Mouse (Mus musculus) olfactory bulb, adult 2 months (tissue): ENCODE measurements around the gene Acvrl1. TPM values are rescaled to one million over a fixed set of nuclear protein-coding genes. Genes with fewer than 3 reads are reported as not detected.

Source experiments
- H3K27ac ChIP-seq: fragments of 200-500 bp; 2 replicates; pipeline ENCODE4 v1.5.1; 2012; ENCODE audit warnings: low read depth, low read length; ENCODE audit not compliant: insufficient read depth
- H3K4me1 ChIP-seq: fragments of 200-500 bp; 2 replicates; pipeline ENCODE4 v1.6.1; 2012; ENCODE audit warnings: low read length; ENCODE audit not compliant: control insufficient read depth, insufficient read depth
- H3K4me3 ChIP-seq: fragments of 200-500 bp; 2 replicates; pipeline ENCODE4 v1.5.1; 2012; ENCODE audit warnings: mild to moderate bottlenecking, low read depth, low read length, moderate library complexity; ENCODE audit not compliant: insufficient read depth
- CTCF ChIP-seq: fragments of 200-500 bp; IDR thresholded peaks from 2 replicates; pipeline ENCODE4 v1.5.1; 2012; ENCODE audit warnings: low read depth, mild to moderate bottlenecking, low read length, moderate library complexity; ENCODE audit not compliant: insufficient read depth
- POLR2A ChIP-seq: fragments of 200-500 bp; IDR thresholded peaks from 2 replicates; pipeline ENCODE4 v1.6.1; 2012; ENCODE audit warnings: mild to moderate bottlenecking, low read depth, low read length, moderate library complexity; ENCODE audit not compliant: insufficient read depth
- WGBS: fragments of 180-500 bp; shearing (Covaris S2); methylation state at CpG from one replicate; pipeline ENCODE4 v1.1.7; 2018; 5-methylcytosine and 5-hydroxymethylcytosine counted together
- polyA plus RNA-seq: library from polyadenylated mRNA; stranded (reverse); fragments of >200 nt; gene quantifications from 2 replicates; pipeline ENCODE4 v1.2.4, GENCODE M21; 2012; ENCODE audit warnings: low replicate concordance; ENCODE audit not compliant: missing spikeins, insufficient read depth, insufficient read length

Gene Acvrl1
- polyA plus RNA-seq, 1 experiment = not detected

DNA sequence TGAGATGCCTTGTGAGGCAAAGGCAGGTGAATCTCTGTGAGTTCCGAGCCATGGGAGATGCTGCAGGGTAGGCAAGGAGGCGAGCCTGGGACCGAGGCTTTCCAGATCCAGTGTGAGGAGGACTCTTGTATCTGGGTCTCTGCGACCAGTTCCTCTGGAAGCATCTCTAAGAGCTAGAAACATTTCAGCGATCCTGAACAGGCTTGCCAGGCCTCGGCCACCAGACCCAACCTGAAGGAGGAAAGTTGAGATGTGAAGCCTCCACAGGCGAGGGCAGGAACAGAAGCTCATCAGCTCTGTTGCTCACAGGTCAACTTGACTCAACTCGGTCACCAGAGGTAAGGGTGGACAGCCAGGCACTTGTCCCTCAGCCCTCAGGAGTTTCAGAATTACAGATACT lies 36.8 kb upstream of the Acvrl1 start:
- Histone ChIP-seq H3K27ac (no peak overlapping the region), H3K4me1 (peaks cover 13% of the 10 kb centered on the region), H3K4me3 (no peak overlapping the region)
- TF ChIP-seq POLR2A = no peak
- TF ChIP-seq CTCF = no peak
- WGBS = 97% methylated on average over 8 of the region's 8 CpGs

DNA sequence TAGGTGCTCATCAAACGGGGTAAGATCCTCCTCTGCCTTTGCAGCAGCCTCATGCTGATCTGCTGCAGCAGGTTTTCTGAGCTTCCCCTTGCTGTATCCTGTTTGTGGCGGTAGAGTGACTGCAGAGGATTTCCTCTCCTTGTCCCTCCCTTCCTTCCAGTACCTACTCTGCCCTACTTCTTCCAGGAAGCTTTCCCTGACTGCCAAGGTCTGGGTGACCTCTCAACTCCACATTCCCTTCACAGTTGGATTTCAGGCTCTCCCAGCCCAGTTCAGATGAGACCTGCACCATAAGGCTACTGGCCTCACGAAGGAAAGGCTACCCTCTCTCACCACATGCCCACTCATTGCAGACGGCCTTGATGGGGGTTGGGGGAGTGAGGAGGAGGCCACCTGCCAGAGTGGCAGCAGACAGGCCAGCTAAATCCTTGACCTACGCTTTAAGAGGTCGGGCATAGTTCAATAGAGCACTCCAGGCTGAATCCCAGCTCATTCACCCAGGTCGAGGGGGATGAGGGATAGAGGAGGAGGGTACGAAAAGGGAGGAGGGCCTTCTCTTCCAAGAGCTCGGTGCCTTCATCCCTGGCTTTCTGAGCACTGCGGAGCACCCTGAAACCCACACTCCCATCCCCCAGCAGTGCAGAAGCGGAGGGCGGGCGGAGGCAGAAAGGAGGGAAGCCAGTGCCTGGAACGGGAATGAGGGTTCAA lies 36.0 kb upstream of the Acvrl1 start:
- TF ChIP-seq CTCF (no peak), POLR2A (no peak)
- no peak overlapping the region for H3K4me3 ChIP-seq
- WGBS = 54% methylated on average over 14 of the region's 14 CpGs
- H3K27ac ChIP-seq = no peak overlapping the region
- H3K4me1 ChIP-seq = peaks cover 13% of the 10 kb centered on the region

DNA sequence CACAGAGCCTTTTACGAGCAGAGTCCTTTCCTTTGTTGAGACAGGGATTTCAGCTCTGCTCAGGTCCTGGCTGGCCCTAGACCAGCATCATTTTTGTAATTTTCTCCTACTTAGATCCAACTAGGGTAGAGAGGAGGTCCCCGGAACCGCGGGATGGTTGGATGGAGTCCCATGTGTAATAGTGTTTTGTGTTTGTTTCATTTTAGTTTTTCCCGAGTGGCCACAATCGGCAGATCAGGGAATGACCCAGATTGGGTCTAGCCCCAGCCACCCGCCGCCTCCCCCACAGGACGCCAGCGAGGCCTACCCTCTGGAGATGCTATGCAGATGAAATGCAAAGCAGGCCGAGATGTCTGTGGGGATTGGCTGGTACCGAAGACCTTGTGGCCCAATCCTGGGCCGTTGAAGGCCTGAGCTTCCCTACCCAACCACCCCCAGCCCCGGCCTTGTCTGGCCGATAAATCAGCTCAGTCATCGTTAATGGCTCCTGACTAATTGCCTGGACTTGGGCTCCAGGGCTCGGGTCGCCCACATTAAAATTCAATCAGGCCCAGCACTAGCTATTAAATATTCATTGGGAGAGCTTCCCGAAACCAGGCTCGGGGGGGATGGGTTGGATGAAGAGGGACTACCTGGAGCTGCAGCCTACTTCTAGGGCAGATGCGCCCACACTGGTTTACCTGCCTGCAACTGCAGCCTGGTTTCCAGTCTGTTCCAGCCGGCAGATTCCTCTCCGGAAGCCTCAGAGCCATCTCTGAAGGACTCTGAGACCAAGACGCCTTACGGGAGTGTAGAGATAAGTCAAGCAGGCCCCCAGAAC lies 35.3 kb upstream of the Acvrl1 start:
- H3K4me1 ChIP-seq = peaks cover 17% of the 10 kb centered on the region
- 52% methylated on average over 25 of the region's 25 CpGs for WGBS
- H3K4me3 ChIP-seq = no peak overlapping the region
- H3K27ac ChIP-seq = no peak overlapping the region
- TF ChIP-seq POLR2A (no peak), CTCF (no peak)

DNA sequence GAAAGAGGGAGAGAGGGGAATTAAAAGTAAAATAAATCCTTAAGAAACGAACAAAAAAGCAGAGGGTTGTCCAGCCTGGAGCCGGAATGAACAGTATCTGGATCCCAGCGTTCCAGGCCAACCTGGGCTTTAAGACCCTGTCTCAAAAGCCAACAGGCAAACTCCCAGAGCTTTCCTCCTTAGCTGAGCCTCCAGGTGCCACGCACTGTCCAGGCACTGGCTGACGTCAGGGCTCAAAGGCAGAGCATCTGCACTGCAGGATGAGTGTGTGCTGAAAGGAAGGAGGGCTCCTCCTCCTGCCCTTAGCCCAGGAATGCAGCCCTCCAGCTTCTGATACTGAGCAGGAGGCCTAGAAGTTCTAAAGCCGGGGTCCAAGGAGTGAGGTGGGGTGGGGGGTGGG lies 34.3 kb upstream of the Acvrl1 start:
- H3K4me1 ChIP-seq = peaks cover 21% of the 10 kb centered on the region
- TF ChIP-seq POLR2A = no peak
- no peak for TF ChIP-seq CTCF
- no peak overlapping the region for H3K4me3 ChIP-seq
- H3K27ac ChIP-seq = no peak overlapping the region
- 83% methylated on average over 6 of the region's 6 CpGs for WGBS

DNA sequence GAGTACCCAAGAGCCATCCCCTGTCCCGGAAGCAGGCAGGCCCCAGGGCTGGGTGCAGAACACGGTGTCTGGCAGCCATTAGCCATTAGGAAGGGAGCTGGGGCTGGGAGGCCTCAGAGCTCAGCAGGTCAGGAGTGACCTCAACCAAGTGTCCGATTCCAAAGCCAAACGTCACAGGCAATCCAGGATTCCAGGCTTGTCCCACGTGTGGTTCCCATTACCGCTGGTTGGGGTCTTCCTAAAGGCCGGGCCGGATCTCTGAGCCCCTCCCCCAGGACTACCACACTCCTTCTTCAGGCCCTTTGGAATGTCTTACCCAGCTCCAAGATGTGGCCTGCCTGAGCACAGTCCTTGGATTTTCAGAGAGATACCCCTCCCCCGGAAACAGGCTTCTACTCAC lies 33.3 kb upstream of the Acvrl1 start:
- TF ChIP-seq CTCF (no peak), POLR2A (no peak)
- WGBS = 86% methylated on average over 9 of the region's 9 CpGs
- H3K27ac ChIP-seq = no peak overlapping the region
- no peak overlapping the region for H3K4me3 ChIP-seq
- H3K4me1 ChIP-seq = peaks cover 21% of the 10 kb centered on the region

DNA sequence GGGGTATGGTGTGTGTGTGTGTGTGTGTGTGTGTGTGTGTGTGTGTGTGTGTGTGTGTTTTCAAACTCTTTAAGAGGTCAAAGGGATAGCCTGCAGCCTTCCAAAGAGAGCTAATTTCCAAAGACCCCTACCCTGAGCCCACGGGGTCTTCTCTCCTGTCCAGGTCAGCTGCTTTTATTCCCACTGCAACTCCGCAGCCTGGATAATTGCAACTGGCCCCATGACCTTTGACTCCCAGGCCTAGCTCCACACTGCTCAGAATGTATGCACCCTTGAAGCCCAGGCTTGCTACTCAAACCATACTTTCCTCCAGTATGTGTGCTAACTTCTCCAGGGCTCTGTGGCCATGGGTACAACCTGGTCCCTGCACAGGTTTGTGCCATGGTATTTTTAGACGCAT lies 32.9 kb upstream of the Acvrl1 start:
- no peak for TF ChIP-seq CTCF
- TF ChIP-seq POLR2A = no peak
- Histone ChIP-seq H3K4me3 (no peak overlapping the region), H3K4me1 (peaks cover 21% of the 10 kb centered on the region), H3K27ac (no peak overlapping the region)
- WGBS = 80% methylated on average over 3 of the region's 3 CpGs

DNA sequence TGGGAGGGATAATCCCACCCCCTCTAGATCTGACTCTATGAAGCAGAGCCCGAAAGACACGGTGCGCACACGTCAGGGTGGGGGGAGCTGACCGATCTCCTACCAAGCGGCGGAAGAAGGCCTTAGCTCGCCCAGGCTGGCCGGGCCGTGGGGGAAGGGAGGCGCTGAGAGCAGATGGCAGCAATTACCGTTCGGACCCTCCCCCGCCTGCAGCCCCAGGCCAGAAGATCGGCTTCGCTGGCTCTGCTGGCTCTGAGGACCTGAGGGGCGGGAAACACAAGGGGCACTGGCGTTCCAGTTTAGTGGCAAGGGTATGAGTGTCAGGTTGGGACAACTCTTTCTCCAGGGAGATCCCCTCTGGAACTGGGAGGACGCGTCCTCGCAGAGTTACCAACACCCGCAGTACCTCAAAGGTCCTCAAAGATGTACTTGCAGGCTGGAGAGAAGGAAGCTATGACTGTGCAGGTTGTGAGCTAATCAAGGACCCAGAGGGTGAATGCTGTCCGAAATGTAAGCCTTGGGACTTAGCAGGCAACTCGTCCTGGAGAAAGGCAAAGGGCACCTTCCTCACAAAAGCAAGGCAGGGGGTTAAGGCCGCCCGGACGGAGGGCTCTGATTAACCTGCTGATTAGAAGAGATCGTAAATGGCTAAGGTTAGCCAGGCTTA lies 30.2 kb upstream of the Acvrl1 start:
- TF ChIP-seq CTCF = no peak
- TF ChIP-seq POLR2A = no peak
- Histone ChIP-seq H3K4me3 (no peak overlapping the region), H3K27ac (no peak overlapping the region), H3K4me1 (peaks cover 12% of the 10 kb centered on the region)
- 37% methylated on average over 28 of the region's 28 CpGs for WGBS

DNA sequence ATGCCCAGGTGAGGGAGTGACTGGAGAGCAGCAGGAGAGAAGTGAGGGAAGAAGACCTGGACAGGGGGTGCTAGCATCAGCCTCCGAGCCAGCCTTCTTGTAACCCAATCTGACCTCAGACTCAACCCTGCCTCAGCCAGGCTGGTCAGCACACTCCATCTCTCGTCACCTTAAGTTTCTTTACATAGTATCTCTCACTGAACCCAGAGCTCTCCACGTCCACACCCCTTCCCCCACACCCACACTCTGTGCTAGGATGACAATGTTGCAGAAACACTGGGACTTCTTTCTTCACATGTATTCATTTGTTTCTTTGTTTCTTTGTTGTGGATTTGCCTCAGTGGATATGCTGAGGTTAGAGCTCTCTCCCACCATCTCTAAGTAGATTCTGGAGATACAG lies 27.3 kb upstream of the Acvrl1 start:
- Histone ChIP-seq H3K4me3 (no peak overlapping the region), H3K27ac (no peak overlapping the region), H3K4me1 (peaks cover 12% of the 10 kb centered on the region)
- TF ChIP-seq POLR2A = no peak
- no peak for TF ChIP-seq CTCF
- WGBS = 89% methylated on average over 3 of the region's 3 CpGs

DNA sequence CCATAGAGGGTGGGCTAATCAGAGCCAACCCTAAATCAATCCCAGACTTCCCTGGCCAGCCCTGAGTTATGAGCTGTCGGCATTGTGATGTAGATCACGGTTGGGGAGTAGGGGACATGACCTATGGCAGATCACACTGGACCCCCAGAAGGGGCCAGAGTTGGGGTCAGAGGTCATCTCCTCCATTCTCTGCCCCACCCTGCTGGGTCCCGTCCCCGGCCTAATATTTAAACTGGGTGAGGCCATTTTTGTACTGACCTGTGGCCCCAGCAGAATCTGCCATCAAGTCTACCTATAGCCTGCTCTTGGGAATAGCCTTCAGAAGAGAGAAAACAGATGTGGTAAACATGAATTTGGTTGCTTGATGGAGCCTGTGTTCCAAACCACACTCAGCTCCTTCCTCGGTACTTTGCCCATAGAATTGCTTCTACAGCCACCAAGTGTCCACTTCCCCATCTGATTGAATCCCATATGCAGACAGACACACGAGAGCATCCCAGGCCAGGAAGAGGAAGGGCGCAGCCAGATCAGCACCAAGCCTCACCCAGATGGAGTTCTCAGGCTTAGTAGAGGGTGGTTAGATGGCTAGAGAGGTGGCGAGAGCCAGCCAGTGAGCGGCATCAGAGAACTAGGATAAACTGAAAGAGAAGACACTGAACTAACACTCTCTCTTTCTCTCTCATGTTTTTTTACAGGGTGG lies 24.6 kb upstream of the Acvrl1 start:
- Histone ChIP-seq H3K27ac (no peak overlapping the region), H3K4me3 (no peak overlapping the region), H3K4me1 (peaks cover 6% of the 10 kb centered on the region)
- 89% methylated on average over 9 of the region's 9 CpGs for WGBS
- TF ChIP-seq CTCF (no peak), POLR2A (no peak)
